Mouse (Mus musculus): ENCODE results near the gene Pabpc4. TPM values are rescaled to one million over a fixed set of nuclear protein-coding genes. Genes with fewer than 3 reads are reported as not detected.

The Pabpc4 gene
- polyA plus RNA-seq, 1 experiment, result 35.3 TPM

DNA sequence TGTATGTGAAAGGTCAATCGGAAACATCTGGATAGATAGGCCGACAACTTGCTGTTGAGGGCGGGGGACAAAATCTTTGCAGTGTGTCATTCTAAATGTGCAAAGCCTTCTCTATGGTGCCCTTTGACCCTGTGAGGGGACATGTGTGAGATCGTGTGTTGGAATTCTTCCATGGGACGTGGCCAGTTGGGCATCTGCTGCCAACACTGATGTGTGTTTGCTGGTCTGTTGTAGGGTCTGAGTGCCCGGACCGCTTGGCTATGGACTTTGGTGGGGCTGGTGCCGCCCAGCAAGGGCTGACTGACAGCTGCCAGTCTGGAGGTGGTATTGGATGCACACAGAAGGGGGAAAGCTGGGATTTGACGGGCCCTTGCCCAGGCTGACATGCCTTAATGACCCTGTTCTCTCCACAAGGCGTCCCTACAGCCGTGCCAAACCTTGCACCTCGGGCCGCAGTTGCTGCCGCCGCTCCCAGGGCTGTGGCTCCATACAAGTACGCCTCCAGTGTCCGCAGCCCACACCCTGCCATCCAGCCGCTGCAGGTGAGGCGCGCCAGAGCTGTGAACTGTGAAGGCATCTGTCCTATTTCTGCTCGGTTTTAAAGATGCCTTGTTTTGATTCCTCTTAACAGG lies 33.5 kb downstream of the Pabpc4 start:
- Histone ChIP-seq H3K4me3 (ENCODE audit: insufficient read depth, low read length) (no peak overlapping the region), H3K27ac (ENCODE audit: insufficient read depth, low read length) (no peak overlapping the region), H3K4me1 (ENCODE audit: control insufficient read depth, insufficient read depth, low read length) (no peaks in the 10 kb centered on the region)
- TF ChIP-seq CTCF (IDR thresholded peaks at IDR 0.05; ENCODE audit: extremely low read depth, insufficient read depth, low read length) (no peak), POLR2A (IDR thresholded peaks at IDR 0.05; ENCODE audit: extremely low read depth, insufficient read depth, low read length) (no peak)

DNA sequence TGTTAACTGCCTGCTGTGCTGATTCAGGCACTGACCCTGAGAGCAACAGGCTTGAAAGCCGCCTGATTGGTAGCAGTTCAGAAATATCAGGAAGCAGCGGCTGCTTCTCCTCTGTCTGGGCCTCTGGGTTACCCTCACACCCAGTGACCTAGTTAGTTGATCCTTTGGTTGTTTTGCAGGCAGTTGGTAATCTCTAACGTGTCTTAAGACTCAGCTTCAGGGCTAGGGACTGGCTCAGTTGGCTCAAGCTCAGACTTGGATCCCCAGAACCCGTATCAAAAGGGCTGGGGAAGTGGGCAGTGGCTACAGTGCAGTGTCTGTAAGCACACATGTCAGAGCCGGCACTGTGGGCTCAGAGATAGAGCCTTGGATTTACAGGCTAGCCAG lies 34.0 kb downstream of the Pabpc4 start:
- Histone ChIP-seq H3K4me3 (ENCODE audit: insufficient read depth, low read length) (no peak overlapping the region), H3K27ac (ENCODE audit: insufficient read depth, low read length) (no peak overlapping the region), H3K4me1 (ENCODE audit: control insufficient read depth, insufficient read depth, low read length) (no peaks in the 10 kb centered on the region)
- TF ChIP-seq POLR2A (IDR thresholded peaks at IDR 0.05; ENCODE audit: extremely low read depth, insufficient read depth, low read length) (no peak), CTCF (IDR thresholded peaks at IDR 0.05; ENCODE audit: extremely low read depth, insufficient read depth, low read length) (no peak)

DNA sequence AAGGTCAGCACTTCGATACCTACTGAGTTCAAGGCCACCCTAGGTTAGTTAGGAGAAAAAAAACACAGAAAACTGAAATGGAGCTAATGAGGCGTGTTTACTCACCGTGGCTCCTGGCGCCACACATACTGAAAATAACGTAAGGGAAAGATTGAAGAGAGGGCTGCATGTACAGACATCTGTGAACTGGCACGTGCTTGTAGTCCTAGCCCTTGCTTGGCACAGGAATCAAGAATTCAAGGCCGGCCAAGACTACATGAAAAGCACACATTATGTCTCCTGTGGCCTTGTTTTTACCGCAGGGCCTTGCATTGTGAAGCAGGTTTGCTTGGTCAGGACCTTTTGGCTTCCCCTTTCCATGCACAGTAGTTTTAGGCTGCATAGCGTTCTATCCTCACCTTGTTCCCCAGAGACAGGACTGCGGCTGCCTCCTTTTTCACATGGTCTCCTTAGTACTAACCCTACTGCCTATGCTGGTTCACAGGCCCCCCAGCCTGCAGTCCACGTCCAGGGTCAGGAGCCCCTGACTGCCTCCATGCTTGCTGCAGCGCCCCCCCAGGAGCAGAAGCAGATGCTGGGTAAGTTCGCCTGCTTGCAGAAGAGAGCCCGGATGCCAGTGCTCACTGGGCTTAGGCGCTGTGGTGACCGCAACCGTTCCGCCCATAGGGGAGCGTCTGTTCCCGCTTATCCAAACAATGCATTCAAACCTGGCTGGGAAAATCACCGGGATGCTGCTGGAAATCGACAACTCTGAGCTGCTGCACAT lies 35.2 kb downstream of the Pabpc4 start:
- Histone ChIP-seq H3K4me1 (ENCODE audit: control insufficient read depth, insufficient read depth, low read length) (no peaks in the 10 kb centered on the region), H3K27ac (ENCODE audit: insufficient read depth, low read length) (no peak overlapping the region), H3K4me3 (ENCODE audit: insufficient read depth, low read length) (no peak overlapping the region)
- TF ChIP-seq CTCF (IDR thresholded peaks at IDR 0.05; ENCODE audit: extremely low read depth, insufficient read depth, low read length), result no peak
- no peak for TF ChIP-seq POLR2A (IDR thresholded peaks at IDR 0.05; ENCODE audit: extremely low read depth, insufficient read depth, low read length)

DNA sequence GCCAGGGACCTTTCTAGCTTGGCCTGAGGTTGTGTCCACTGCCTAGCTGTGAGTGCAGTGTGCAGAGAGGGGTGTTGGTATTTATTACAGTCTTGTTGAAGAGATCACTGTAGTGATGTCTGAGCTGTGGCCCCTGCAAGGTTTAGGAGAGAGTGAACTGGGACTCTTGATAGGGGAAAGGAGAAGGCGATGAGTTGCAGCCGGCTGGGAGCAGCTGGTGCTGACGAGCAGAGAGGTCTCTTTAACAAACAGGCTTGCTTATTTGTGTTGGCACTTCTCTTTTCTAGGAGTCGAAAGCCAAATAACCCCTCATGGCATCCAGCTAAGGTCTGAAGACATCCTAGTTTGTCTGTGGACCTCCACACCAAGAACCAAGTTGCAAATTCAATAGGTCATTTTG lies 36.1 kb downstream of the Pabpc4 start:
- no peak overlapping the region for H3K4me3 ChIP-seq (ENCODE audit: insufficient read depth, low read length)
- TF ChIP-seq POLR2A (IDR thresholded peaks at IDR 0.05; ENCODE audit: extremely low read depth, insufficient read depth, low read length) (no peak), CTCF (IDR thresholded peaks at IDR 0.05; ENCODE audit: extremely low read depth, insufficient read depth, low read length) (no peak)
- H3K27ac ChIP-seq (ENCODE audit: insufficient read depth, low read length), result no peak overlapping the region
- H3K4me1 ChIP-seq (ENCODE audit: control insufficient read depth, insufficient read depth, low read length), result no peaks in the 10 kb centered on the region

DNA sequence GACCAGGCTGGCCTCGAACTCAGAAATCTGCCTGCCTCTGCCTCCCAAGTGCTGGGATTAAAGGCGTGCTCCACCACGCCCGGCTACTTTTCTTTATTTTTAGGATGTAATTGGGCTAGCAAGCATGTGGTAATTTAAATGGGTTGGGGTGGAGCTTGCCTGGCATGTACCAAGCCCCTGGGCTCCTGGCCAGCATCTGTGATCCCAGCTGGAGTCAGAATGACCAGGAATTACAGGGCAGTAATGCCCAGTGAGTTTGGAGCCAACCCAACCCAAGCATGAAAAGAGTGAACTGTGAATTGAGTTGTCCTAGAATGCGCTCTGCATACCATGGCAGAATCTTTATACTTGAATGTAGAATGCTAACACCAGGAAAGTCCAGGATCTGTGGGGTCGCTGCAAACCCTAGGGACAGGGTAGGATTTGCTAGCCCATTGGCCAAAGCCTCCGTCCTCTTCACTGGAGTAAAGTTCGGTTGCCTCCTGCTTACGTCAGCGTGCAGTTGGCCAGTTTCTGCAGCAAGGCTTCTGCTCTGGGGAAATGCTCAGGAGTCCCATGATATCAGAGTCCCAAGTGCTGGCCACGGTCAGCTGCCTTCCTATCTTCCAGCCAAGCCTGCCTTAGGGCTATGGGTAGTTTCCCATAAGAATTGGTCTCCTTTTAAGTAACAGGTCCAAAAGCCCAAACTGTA lies 37.0 kb downstream of the Pabpc4 start:
- H3K4me1 ChIP-seq (ENCODE audit: control insufficient read depth, insufficient read depth, low read length), result no peaks in the 10 kb centered on the region
- no peak for TF ChIP-seq POLR2A (IDR thresholded peaks at IDR 0.05; ENCODE audit: extremely low read depth, insufficient read depth, low read length)
- H3K27ac ChIP-seq (ENCODE audit: insufficient read depth, low read length), result no peak overlapping the region

DNA sequence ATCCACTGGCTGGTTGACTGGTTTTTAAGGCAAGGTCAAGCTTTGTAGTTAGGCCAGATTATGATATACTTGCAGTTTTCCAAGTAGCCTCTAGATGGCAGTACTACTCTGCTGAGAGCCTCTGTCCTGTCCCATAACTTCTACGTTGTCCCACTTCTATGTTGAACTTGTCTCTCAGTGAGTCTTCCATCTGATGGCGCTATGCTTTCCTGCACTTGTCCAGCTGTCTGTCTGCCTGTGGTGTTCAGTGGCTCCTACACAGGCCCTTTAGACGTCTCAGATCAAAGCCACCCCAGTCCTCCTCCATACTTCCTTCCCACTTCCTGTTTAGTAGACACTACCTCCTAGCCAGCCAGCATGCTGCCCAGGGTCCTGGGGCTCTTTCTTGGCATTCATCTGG lies 43.6 kb downstream of the Pabpc4 start:
- Histone ChIP-seq H3K4me3 (ENCODE audit: insufficient read depth, low read length) (no peak overlapping the region), H3K4me1 (ENCODE audit: control insufficient read depth, insufficient read depth, low read length) (no peaks in the 10 kb centered on the region), H3K27ac (ENCODE audit: insufficient read depth, low read length) (no peak overlapping the region)
- TF ChIP-seq CTCF (IDR thresholded peaks at IDR 0.05; ENCODE audit: extremely low read depth, insufficient read depth, low read length), result peak; percentile 69
- TF ChIP-seq POLR2A (IDR thresholded peaks at IDR 0.05; ENCODE audit: extremely low read depth, insufficient read depth, low read length), result no peak

More for the DNA sequence above, 37.0 kb downstream of the Pabpc4 start:
- H3K4me3 ChIP-seq (ENCODE audit: insufficient read depth, low read length), result no peak overlapping the region

DNA sequence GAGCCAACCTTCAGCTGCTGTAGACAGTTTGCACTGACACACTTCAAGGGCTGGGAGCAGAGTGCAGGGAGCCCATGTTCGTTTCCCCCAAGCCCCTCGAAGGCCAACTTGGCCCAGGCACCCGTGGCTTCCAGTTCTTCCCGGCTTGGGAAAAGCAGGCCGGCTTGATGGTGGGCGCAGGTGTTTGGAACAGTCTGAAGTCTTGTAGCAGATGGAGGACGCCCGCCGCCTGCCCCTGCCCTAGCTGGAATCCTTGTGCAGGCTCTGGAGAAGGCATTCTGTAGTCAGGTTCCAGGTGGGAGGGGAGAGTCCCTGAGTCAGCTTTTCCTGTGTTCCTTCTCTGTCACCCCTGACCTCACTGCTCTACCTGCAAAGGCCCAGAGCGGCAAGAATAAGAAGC lies 44.8 kb downstream of the Pabpc4 start:
- H3K4me1 ChIP-seq (ENCODE audit: control insufficient read depth, insufficient read depth, low read length), result no peaks in the 10 kb centered on the region
- no peak overlapping the region for H3K4me3 ChIP-seq (ENCODE audit: insufficient read depth, low read length)
- no peak overlapping the region for H3K27ac ChIP-seq (ENCODE audit: insufficient read depth, low read length)
- TF ChIP-seq CTCF (IDR thresholded peaks at IDR 0.05; ENCODE audit: extremely low read depth, insufficient read depth, low read length) (no peak), POLR2A (IDR thresholded peaks at IDR 0.05; ENCODE audit: extremely low read depth, insufficient read depth, low read length) (no peak)

DNA sequence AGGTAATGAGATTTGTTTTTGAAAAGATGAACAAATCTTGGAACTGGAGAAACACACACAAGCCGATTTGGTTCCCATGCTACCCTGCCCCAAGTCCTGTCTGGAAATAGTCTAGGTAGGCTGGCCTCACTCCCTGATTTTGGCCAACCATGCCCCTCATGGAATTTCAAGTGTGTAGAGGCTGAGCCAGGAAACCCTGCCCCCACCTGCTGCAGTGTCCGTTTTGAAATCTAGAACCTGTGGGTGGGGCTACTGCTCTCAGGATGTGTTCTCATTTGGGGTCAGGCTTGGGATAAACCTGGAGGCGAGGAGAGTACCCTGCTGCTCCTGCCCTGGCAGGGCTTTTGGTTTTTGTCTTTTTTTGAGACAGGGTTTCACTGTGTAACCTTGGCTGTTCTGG lies 46.1 kb downstream of the Pabpc4 start:
- no peak overlapping the region for H3K4me3 ChIP-seq (ENCODE audit: insufficient read depth, low read length)
- no peaks in the 10 kb centered on the region for H3K4me1 ChIP-seq (ENCODE audit: control insufficient read depth, insufficient read depth, low read length)
- TF ChIP-seq POLR2A (IDR thresholded peaks at IDR 0.05; ENCODE audit: extremely low read depth, insufficient read depth, low read length), result no peak
- no peak for TF ChIP-seq CTCF (IDR thresholded peaks at IDR 0.05; ENCODE audit: extremely low read depth, insufficient read depth, low read length)
- H3K27ac ChIP-seq (ENCODE audit: insufficient read depth, low read length), result no peak overlapping the region

DNA sequence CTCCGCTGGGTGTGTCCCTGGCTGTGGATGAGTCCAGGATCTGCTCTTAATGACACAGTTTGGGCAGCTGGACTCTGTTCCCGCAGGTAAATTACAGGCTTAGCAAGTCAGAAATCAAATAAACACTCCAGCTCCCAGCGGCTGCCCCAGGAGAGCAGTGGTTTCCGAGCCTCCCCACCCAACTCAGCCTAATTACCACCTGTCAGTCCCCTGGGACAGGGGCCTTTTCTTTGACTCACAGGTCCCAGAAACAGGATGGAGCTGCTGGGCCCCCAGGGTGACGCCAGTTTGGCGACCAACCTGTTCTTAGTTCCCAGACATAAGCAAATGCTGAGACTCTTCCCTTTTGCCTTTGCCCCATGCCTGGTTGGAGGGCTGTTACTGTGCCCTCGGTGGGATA lies 49.7 kb downstream of the Pabpc4 start:
- Histone ChIP-seq H3K27ac (ENCODE audit: insufficient read depth, low read length) (no peak overlapping the region), H3K4me3 (ENCODE audit: insufficient read depth, low read length) (no peak overlapping the region)
- TF ChIP-seq CTCF (IDR thresholded peaks at IDR 0.05; ENCODE audit: extremely low read depth, insufficient read depth, low read length) (no peak), POLR2A (IDR thresholded peaks at IDR 0.05; ENCODE audit: extremely low read depth, insufficient read depth, low read length) (no peak)

DNA sequence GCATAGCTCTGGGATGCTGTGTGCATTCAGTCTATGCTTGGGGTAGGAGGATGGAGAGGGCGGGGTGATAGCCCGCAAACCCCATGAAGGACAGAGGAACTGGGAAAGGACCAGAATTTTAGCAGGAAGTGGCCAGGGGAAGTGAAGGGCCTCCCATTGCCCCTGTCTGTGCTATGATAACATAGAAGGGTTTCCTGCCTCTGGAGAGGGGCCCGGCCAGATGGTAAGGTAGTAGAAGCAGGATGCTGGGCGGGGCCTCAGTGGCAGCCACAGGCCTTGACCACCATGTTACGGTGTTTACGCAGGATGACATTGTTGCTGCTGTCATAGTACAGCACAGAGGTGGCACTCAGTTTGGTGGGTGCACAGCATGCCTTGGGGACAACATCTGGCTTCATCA lies 50.9 kb downstream of the Pabpc4 start:
- H3K4me1 ChIP-seq (ENCODE audit: control insufficient read depth, insufficient read depth, low read length), result no peaks in the 10 kb centered on the region
- TF ChIP-seq CTCF (IDR thresholded peaks at IDR 0.05; ENCODE audit: extremely low read depth, insufficient read depth, low read length) (no peak), POLR2A (IDR thresholded peaks at IDR 0.05; ENCODE audit: extremely low read depth, insufficient read depth, low read length) (no peak)

More for the DNA sequence above, 49.7 kb downstream of the Pabpc4 start:
- H3K4me1 ChIP-seq (ENCODE audit: control insufficient read depth, insufficient read depth, low read length), result no peaks in the 10 kb centered on the region

More for the DNA sequence above, 50.9 kb downstream of the Pabpc4 start:
- no peak overlapping the region for H3K4me3 ChIP-seq (ENCODE audit: insufficient read depth, low read length)
- no peak overlapping the region for H3K27ac ChIP-seq (ENCODE audit: insufficient read depth, low read length)

Measured in cortical plate, adult 2 months (tissue).